Mouse (Mus musculus) kidney, postnatal 4 days (tissue): ENCODE measurements at regions not wholly inside any gene's neighbourhood (a gene's known extent, or its start where the extent isn't known, plus 50 kb on each side); places are given as distances from the start of the nearest gene placed in this dataset.
A peak's percentile ranks its signal among the peaks of the same experiment; 100 is the strongest.
"Not testable (repeated sequence)": the region's sequence is repeated elsewhere in the genome, so short reads cannot be mapped to it uniquely, and the experiment has no call there.

Source experiments
- DNase-seq, 2 experiments: peaks; one replicate each; pipeline ENCODE4 v3.0.0; 2021; ENCODE audit warnings: mixed read lengths in 2 of 2

- no peak for DNase-seq
Observed at GRCm38 (mm10) chr10:53482919-53483318, 103.2 kb upstream of the Cep85l start.

GRCm38 (mm10) chr10:53470200-53470599 is 90.5 kb upstream of the Cep85l start:
- no peak for DNase-seq

- DNase-seq: peak; percentile 49 to 62
Observed at GRCm38 (mm10) chr10:53469611-53470010, 89.9 kb upstream of the Cep85l start.

- DNase-seq: no peak
Observed at GRCm38 (mm10) chr10:53468293-53468545, 88.5 kb upstream of the Cep85l start.

GRCm38 (mm10) chr10:53467472-53468292 is 87.9 kb upstream of the Cep85l start:
- no peak for DNase-seq

- no peak for DNase-seq
Observed at GRCm38 (mm10) chr10:53466851-53467250, 87.1 kb upstream of the Cep85l start.

GRCm38 (mm10) chr10:53466261-53466660 is 86.5 kb upstream of the Cep85l start:
- no peak for DNase-seq

- DNase-seq: no peak
Observed at GRCm38 (mm10) chr10:53464581-53464980, 84.8 kb upstream of the Cep85l start.

GRCm38 (mm10) chr10:53464006-53464405 is 84.3 kb upstream of the Cep85l start:
- no peak for DNase-seq

- DNase-seq: no peak
Observed at GRCm38 (mm10) chr10:53463471-53463870, 83.7 kb upstream of the Cep85l start.

GRCm38 (mm10) chr10:53462449-53463308 is 82.9 kb upstream of the Cep85l start:
- no peak for DNase-seq

GRCm38 (mm10) chr10:53461070-53461781 is 81.5 kb upstream of the Cep85l start:
- DNase-seq: no peak

GRCm38 (mm10) chr10:53459706-53460105 is 80.0 kb upstream of the Cep85l start:
- DNase-seq: not testable (repeated sequence)

- no peak for DNase-seq
Observed at GRCm38 (mm10) chr10:53456027-53456713, 76.4 kb upstream of the Cep85l start.

- DNase-seq: no peak
Observed at GRCm38 (mm10) chr10:53444789-53445188, 65.0 kb upstream of the Cep85l start.

GRCm38 (mm10) chr10:53443443-53443842 is 63.7 kb upstream of the Cep85l start:
- no peak for DNase-seq

- no peak for DNase-seq
Observed at GRCm38 (mm10) chr10:53442912-53443311, 63.2 kb upstream of the Cep85l start.

GRCm38 (mm10) chr10:53440251-53440650 is 60.5 kb upstream of the Cep85l start:
- DNase-seq: no peak

GRCm38 (mm10) chr10:53438388-53438787 is 58.6 kb upstream of the Cep85l start:
- no peak for DNase-seq

GRCm38 (mm10) chr10:53437724-53438123 is 58.0 kb upstream of the Cep85l start:
- DNase-seq: no peak

- DNase-seq: no peak
Observed at GRCm38 (mm10) chr10:53436023-53436475, 56.3 kb upstream of the Cep85l start.

GRCm38 (mm10) chr10:53435181-53435874 is 55.6 kb upstream of the Cep85l start:
- peak; percentile 80 to 87 for DNase-seq
